Mouse (Mus musculus) midbrain, embryonic 16.5 days (tissue): ENCODE data around the gene Trpc3. TPM values are rescaled to one million over a fixed set of nuclear protein-coding genes. Genes with fewer than 3 reads are reported as not detected.
"Not testable (repeated sequence)": the region's sequence is repeated elsewhere in the genome, so short reads cannot be mapped to it uniquely, and the experiment has no call there.

Experiments
- ATAC-seq: fragments of 200-750 bp; cut with Nextera tagmentation; 2 replicates; pipeline ENCODE4 v1.8.0; 2017; ENCODE audit warnings: moderate TSS enrichment
- H3K27ac ChIP-seq: fragments of 300-500 bp; sonication (generic); 2 replicates; pipeline ENCODE4 v1.5.1; 2014; ENCODE audit warnings: mild to moderate bottlenecking, low read length, mixed read lengths
- H3K27me3 ChIP-seq: fragments of 300-500 bp; sonication (generic); 2 replicates; pipeline ENCODE4 v1.6.1; 2014; ENCODE audit warnings: low read depth, low read length, mixed read lengths; ENCODE audit not compliant: control insufficient read depth, insufficient read depth
- H3K36me3 ChIP-seq: fragments of 300-500 bp; sonication (generic); 2 replicates; pipeline ENCODE4 v1.6.1; 2014; ENCODE audit warnings: mild to moderate bottlenecking, low read length, moderate library complexity, mixed read lengths; ENCODE audit not compliant: control insufficient read depth, insufficient read depth
- H3K4me1 ChIP-seq: fragments of 300-500 bp; sonication (generic); 2 replicates; pipeline ENCODE4 v1.6.1; 2014; ENCODE audit warnings: mild to moderate bottlenecking, low read length, mixed read lengths; ENCODE audit not compliant: control insufficient read depth, insufficient read depth
- H3K4me2 ChIP-seq: fragments of 300-500 bp; sonication (generic); 2 replicates; pipeline ENCODE4 v1.6.1; 2014; ENCODE audit warnings: mild to moderate bottlenecking, low read length, mixed read lengths
- H3K4me3 ChIP-seq: fragments of 300-500 bp; sonication (generic); 2 replicates; pipeline ENCODE4 v1.5.1; 2014; ENCODE audit warnings: low read depth, mild to moderate bottlenecking, low read length, moderate library complexity, mixed read lengths
- H3K9ac ChIP-seq: fragments of 300-500 bp; sonication (generic); 2 replicates; pipeline ENCODE4 v1.6.1; 2014; ENCODE audit warnings: low read depth, low read length, mixed read lengths
- H3K9me3 ChIP-seq: fragments of 300-500 bp; sonication (generic); replicated peaks from 2 replicates; pipeline ENCODE4 v1.6.1; 2014; ENCODE audit warnings: mild to moderate bottlenecking, low read length, mixed read lengths; ENCODE audit not compliant: control insufficient read depth, poor library complexity, severe bottlenecking
- WGBS: fragments of 180-500 bp; shearing (Covaris S2); extraction: QIAGEN DNeasy Blood & Tissue Kit; methylation state at CpG from one replicate; pipeline ENCODE4 v1.1.7; 2014; 5-methylcytosine and 5-hydroxymethylcytosine counted together
- polyA plus RNA-seq: library from polyadenylated mRNA; unstranded; fragments of >200 nt; fragmentation: Nextera tagmentation; extraction: Ambion mirVana; gene quantifications from 2 replicates; pipeline ENCODE4 v1.2.1, GENCODE M21; 2015

Gene Trpc3
- polyA plus RNA-seq, 1 experiment from 2014 or later, result 8.7 TPM

GRCm38 (mm10) chr3:36667814-36668213 is 22.2 kb downstream of the Trpc3 start:
- no peak overlapping the region for H3K4me3 ChIP-seq
- no peak overlapping the region for H3K9ac ChIP-seq
- H3K27ac ChIP-seq, result no peak overlapping the region
- no peaks in the 10 kb centered on the region for H3K36me3 ChIP-seq
- H3K4me2 ChIP-seq, result no peak overlapping the region
- 83% methylated on average over 6 of the region's 6 CpGs for WGBS
- ATAC-seq, result no peak
- H3K27me3 ChIP-seq, result no peaks in the 10 kb centered on the region
- no peaks in the 10 kb centered on the region for H3K9me3 ChIP-seq
- no peaks in the 10 kb centered on the region for H3K4me1 ChIP-seq

- H3K36me3 ChIP-seq, H3K4me1 ChIP-seq, H3K27me3 ChIP-seq, H3K4me3 ChIP-seq, H3K4me2 ChIP-seq, H3K9ac ChIP-seq, ATAC-seq, H3K27ac ChIP-seq, H3K9me3 ChIP-seq: not testable (repeated sequence)
These were observed 44.8 kb downstream of the Trpc3 start for GRCm38 (mm10) chr3:36645245-36645559.

DNA sequence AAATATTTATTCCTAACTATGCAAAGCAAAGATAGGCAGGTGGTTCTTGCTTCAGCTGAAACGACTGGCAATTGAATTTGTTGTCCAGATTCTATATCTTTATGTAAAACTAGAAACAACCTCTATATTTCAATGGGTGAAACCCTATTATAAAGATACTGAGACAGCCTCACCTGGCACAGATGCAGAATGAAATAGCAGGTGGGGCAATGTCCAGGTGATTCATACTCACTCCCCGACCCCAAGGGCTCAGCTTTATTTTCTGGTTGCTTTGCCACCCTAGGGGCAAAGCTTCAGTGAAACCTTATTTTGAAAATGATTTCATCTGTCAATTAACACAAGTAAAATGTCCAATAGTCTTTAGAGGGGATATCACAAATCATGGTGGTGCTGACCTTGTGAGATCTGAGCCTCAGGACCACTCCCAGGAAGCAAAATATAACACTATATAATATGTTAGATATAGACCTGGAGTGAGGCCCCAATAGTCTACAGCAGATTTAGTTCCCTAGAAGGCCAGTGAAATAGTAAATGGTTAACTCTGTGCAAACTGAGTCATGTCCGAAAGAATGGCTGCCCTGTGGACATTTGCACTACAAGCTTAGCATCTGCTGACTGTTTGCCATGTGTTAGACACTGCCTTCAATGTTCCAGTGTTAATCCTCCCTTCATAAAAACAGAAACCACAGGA is 45.3 kb downstream of the Trpc3 start:
- no peaks in the 10 kb centered on the region for H3K4me1 ChIP-seq
- H3K9ac ChIP-seq, result no peak overlapping the region
- no peaks in the 10 kb centered on the region for H3K9me3 ChIP-seq
- no peak overlapping the region for H3K4me3 ChIP-seq
- no peaks in the 10 kb centered on the region for H3K27me3 ChIP-seq
- H3K36me3 ChIP-seq, result no peaks in the 10 kb centered on the region
- H3K27ac ChIP-seq, result no peak overlapping the region
- no peak for ATAC-seq
- WGBS, result 83% methylated on average over 3 of the region's 3 CpGs
- H3K4me2 ChIP-seq, result no peak overlapping the region

DNA sequence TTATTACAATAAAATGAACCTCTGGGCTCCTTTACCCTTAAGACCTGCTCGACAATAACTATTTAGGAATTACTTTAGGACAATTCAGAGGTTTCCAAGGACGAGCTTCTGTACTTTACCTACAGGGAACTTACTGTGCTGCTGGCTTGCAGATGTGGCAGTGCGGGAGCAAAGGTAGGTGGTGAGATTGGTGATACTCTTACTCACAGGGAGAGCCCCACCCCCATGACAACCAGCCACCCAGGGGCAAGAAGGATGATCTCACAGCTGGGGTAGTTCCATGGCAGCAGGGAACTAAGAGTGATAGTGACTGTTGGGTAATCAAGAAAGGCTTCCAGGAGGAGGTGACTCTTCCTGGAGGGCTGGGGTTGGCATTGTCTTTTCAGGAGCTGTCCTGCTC is 46.6 kb downstream of the Trpc3 start:
- no peak for ATAC-seq
- 86% methylated on average over 3 of the region's 3 CpGs for WGBS
- no peak overlapping the region for H3K4me2 ChIP-seq
- H3K36me3 ChIP-seq, result no peaks in the 10 kb centered on the region
- no peaks in the 10 kb centered on the region for H3K9me3 ChIP-seq
- no peak overlapping the region for H3K9ac ChIP-seq
- H3K27me3 ChIP-seq, result no peaks in the 10 kb centered on the region
- no peak overlapping the region for H3K27ac ChIP-seq
- H3K4me3 ChIP-seq, result no peak overlapping the region
- H3K4me1 ChIP-seq, result no peaks in the 10 kb centered on the region

- H3K27me3 ChIP-seq, result no peaks in the 10 kb centered on the region
- no peak for ATAC-seq
- H3K9ac ChIP-seq, result no peak overlapping the region
- no peak overlapping the region for H3K27ac ChIP-seq
- H3K4me3 ChIP-seq, result no peak overlapping the region
- H3K4me1 ChIP-seq, result no peaks in the 10 kb centered on the region
- WGBS, result 71% methylated on average over 13 of the region's 13 CpGs
- no peak overlapping the region for H3K4me2 ChIP-seq
- H3K36me3 ChIP-seq, result no peaks in the 10 kb centered on the region
- no peaks in the 10 kb centered on the region for H3K9me3 ChIP-seq
These were observed 47.2 kb downstream of the Trpc3 start for GRCm38 (mm10) chr3:36642736-36643135.

DNA sequence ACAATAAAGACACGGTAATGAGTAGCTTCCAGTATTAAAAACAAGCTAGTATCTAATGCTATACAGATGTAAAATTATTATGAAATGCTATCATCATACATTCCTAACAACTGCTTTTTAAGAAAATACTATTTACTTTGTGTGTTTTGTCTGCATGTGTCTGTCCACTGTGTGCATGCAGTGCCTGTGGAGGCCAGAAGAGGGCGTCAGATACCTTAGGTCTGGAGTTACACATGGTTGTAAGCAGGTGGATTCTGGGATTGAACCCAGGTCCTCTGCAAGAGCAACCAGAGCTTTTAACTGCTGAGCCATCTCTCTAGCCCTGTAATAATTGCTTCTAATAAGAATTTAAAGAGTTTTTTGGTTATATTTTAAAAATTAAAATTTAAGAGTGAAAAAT is 49.2 kb downstream of the Trpc3 start:
- Histone ChIP-seq H3K9ac (no peak overlapping the region), H3K4me1 (no peaks in the 10 kb centered on the region)
- no peak for ATAC-seq

DNA sequence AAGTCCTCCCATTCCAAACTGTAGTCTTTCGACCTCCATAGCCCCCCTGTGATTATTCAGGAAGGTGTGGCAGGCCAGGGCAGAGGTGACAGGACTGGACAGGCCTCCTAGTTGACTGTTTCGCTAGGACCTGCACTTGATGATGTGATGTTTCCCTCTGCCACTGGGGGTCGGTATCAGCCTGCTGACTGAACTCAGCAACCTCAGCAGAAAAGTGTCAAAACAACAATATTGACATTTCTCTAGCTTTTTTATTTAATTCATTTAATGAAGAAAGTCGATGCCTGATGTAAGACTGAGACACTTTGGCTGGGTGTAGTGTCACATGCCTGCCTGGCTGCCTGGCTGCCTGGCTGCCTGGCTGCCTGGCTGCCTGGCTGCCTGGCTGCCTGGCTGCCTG is 54.5 kb downstream of the Trpc3 start:
- peak; percentile 89 for ATAC-seq
- H3K4me1 ChIP-seq, result no peaks in the 10 kb centered on the region
- no peak overlapping the region for H3K9ac ChIP-seq
- 14% methylated on average over 4 of the region's 4 CpGs for WGBS
- no peaks in the 10 kb centered on the region for H3K36me3 ChIP-seq
- H3K27ac ChIP-seq, result no peak overlapping the region
- H3K27me3 ChIP-seq, result no peaks in the 10 kb centered on the region
- H3K9me3 ChIP-seq, result no peaks in the 10 kb centered on the region
- H3K4me2 ChIP-seq, result no peak overlapping the region
- H3K4me3 ChIP-seq, result no peak overlapping the region

More for the DNA sequence above, 49.2 kb downstream of the Trpc3 start:
- no peak overlapping the region for H3K27ac ChIP-seq
- H3K9me3 ChIP-seq, result no peaks in the 10 kb centered on the region
- no peaks in the 10 kb centered on the region for H3K36me3 ChIP-seq
- 71% methylated on average over 2 of the region's 2 CpGs for WGBS
- H3K4me2 ChIP-seq, result no peak overlapping the region
- H3K27me3 ChIP-seq, result no peaks in the 10 kb centered on the region
- H3K4me3 ChIP-seq, result no peak overlapping the region

GRCm38 (mm10) chr3:36626803-36627202 is 63.2 kb downstream of the Trpc3 start:
- no peak overlapping the region for H3K4me3 ChIP-seq
- no peaks in the 10 kb centered on the region for H3K4me1 ChIP-seq
- H3K9ac ChIP-seq, result no peak overlapping the region
- no peak overlapping the region for H3K27ac ChIP-seq
- no peaks in the 10 kb centered on the region for H3K36me3 ChIP-seq
- H3K9me3 ChIP-seq, result no peaks in the 10 kb centered on the region
- H3K4me2 ChIP-seq, result no peak overlapping the region
- 78% methylated on average over 2 of the region's 2 CpGs for WGBS
- no peak for ATAC-seq
- no peaks in the 10 kb centered on the region for H3K27me3 ChIP-seq

DNA sequence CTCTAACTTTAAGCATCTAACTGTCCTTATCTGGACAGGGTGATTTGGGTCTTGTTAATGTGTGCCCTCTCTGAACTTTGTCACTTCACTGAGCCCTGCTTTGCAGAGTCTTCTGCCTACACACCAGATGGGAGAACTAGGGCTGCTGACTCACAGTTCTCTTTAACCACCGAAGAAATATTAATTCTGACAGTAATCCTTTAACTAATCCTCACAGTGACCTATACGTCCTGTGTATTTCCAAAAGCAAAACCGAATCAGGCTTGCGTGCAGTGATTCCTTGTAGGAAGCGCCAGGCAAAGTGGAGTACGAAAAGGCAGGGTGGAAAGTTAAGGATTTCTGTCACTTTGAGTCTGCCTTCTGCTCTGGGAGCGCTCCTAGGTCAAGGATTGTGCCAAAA is 71.8 kb downstream of the Trpc3 start:
- Histone ChIP-seq H3K9me3 (no peaks in the 10 kb centered on the region), H3K36me3 (0 out of 2 replicates have a peak, but pooled peaks cover 2% of the 10 kb centered on the region), H3K27ac (no peak overlapping the region), H3K4me2 (no peak overlapping the region), H3K4me3 (no peak overlapping the region), H3K9ac (no peak overlapping the region), H3K4me1 (peaks cover 3% of the 10 kb centered on the region; the same call in 1 of the 2 replicates), H3K27me3 (no peaks in the 10 kb centered on the region)
- WGBS, result 48% methylated on average over 7 of the region's 7 CpGs
- ATAC-seq, result no peak
